Mouse (Mus musculus): ENCODE data around the gene Upk3b. TPM values are rescaled to one million over a fixed set of nuclear protein-coding genes. Genes with fewer than 3 reads are reported as not detected.
"Not testable (repeated sequence)": the region's sequence is repeated elsewhere in the genome, so short reads cannot be mapped to it uniquely, and the experiment has no call there.

The Upk3b gene
- total and polyA plus RNA-seq, 3 experiments = 0.09 TPM; not detected in 2

DNA sequence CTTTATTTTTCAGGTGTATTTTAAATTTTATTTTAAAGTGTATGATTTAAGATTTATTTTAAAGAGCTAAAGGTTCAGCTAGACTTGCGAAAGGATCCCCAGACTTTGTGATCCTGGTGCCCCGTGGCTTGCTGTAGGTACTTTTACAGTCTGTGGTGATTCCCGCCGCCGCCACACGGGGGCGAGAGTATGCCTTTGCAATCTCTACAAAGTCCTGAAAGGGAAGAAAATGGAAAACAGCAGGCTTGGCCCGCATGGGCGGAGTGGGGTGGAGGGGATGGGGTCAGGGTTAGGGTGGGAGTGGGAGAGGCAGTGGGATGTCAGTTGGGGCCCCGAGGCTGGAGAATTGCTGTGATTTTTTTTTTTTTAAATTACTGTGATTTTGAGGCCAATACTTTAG, 7.7 kb downstream of the Upk3b start (continued):
- TF ChIP-seq TCF12 (IDR thresholded peaks at IDR 0.05; ENCODE audit: low read depth, low read length) = no peak
- peak; percentile 87 for TF ChIP-seq SMC3 (IDR thresholded peaks at IDR 0.05; ENCODE audit: low read depth, low read length)
- TF ChIP-seq ZNF384 (IDR thresholded peaks at IDR 0.05; ENCODE audit: low read depth, low read length) = no peak

DNA sequence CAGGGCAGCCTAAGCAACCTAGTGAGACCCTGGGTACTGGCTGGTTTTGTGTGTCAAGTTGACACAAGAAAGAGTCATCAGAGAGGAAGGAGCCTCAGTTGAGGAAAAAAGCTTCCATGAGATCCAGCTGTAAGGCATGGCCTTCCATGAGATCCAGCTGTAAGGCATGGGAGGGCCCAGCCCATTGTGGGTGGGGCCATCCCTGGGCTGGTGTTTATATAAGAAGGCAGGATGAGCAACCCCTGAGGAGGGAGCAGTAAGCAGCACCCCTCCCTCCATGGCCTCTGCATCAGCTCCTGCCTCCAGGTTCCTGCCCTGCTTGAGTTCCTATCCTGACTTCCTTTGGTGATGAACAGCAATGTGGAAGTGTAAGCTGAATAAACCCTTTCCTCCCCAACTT, 10.2 kb downstream of the Upk3b start:
- H3K4me1 ChIP-seq (ENCODE audit: control insufficient read depth in 1 of 2, insufficient read depth in 2 of 2); H3K79me2 ChIP-seq (replicated peaks; ENCODE audit: control insufficient read depth, extremely low read depth, insufficient read depth, poor library complexity, severe bottlenecking); dilution Hi-C loops (cut with MboI; ENCODE audit: extremely low pct_ligation_motif_present, extremely low pct_unique_long_range_greater_than_20kb, low sequenced_read_pairs); H3K4me3 ChIP-seq (replicated peaks in 1 of 3; ENCODE audit: low read depth in 2 of 3, low read length in 2 of 3, poor library complexity in 1 of 3); H3K9ac ChIP-seq (ENCODE audit: insufficient read depth, low read depth); H3K9me3 ChIP-seq (replicated peaks; ENCODE audit: low read length); H3K4me2 ChIP-seq (ENCODE audit: insufficient read depth, low read depth, poor library complexity, severe bottlenecking); H3K27ac ChIP-seq (ENCODE audit: insufficient read depth, low read depth); H3K36me3 ChIP-seq (replicated peaks in 1 of 2; ENCODE audit: control insufficient read depth in 1 of 2, insufficient read depth in 1 of 2, low read length in 1 of 2); DNase-seq (ENCODE audit: extremely low read depth): not testable (repeated sequence)
- in situ Hi-C loops (cut with MboI; ENCODE audit: low pct_ligation_motif_present, low pct_unique_long_range_greater_than_20kb, low sequenced_read_pairs) = loop anchor here (10.0 kb wide), 1 partner anchor 154 kb away; no protein-coding TSS in a partner anchor
- peaks cover 27% of the 10 kb centered on the region for H3K27me3 ChIP-seq (replicated peaks)

DNA sequence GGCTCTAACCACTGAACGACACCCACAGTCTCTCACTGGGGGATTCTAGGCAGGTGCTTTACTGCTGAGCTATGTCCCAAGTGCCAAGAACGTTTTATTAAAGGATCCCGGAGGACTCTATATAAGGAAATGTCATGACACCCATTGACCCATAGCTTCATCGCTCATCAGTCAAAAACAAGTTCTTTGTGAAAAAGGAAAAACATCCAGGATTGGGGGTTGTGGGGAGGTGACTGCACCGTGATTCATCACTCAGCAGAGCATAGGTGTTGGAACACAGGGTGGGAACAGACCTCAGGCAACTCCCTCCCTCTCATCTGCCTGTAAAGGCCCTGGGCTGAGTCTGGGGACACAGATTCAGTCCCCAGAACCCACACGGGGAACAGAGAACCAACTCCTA, 11.6 kb downstream of the Upk3b start:
- H3K36me3 ChIP-seq (replicated peaks in 1 of 2; ENCODE audit: control insufficient read depth in 1 of 2, insufficient read depth in 1 of 2, low read length in 1 of 2) = no peaks in the 10 kb centered on the region
- no peak overlapping the region for H3K4me3 ChIP-seq (replicated peaks in 1 of 3; ENCODE audit: low read depth in 2 of 3, low read length in 2 of 3, poor library complexity in 1 of 3)
- H3K9ac ChIP-seq (ENCODE audit: insufficient read depth, low read depth) = no peak overlapping the region
- peaks cover 27% of the 10 kb centered on the region for H3K27me3 ChIP-seq (replicated peaks)
- TF ChIP-seq MEF2A (IDR thresholded peaks at IDR 0.05; ENCODE audit: borderline replicate concordance, low read depth, low read length) (no peak), TCF12 (IDR thresholded peaks at IDR 0.05; ENCODE audit: low read depth, low read length) (no peak), E2F4 (IDR thresholded peaks at IDR 0.05; ENCODE audit: insufficient replicate concordance, low read depth, low read length) (no peak), CHD1 (IDR thresholded peaks at IDR 0.05; ENCODE audit: low read depth, low read length) (no peak), RAD21 (IDR thresholded peaks at IDR 0.05; ENCODE audit: low read depth, low read length) (no peak), SIN3A (IDR thresholded peaks at IDR 0.05; ENCODE audit: low read length) (no peak), BHLHE40 (IDR thresholded peaks at IDR 0.05; ENCODE audit: low read depth, low read length) (no peak), HCFC1 (IDR thresholded peaks at IDR 0.05; ENCODE audit: low read depth, low read length) (no peak), ZMIZ1 (IDR thresholded peaks at IDR 0.05; ENCODE audit: low read depth, low read length) (no peak), TBP (conservative IDR thresholded peaks at IDR 0.05; ENCODE audit: low read depth, low read length) (no peak), ELF1 (IDR thresholded peaks at IDR 0.05; ENCODE audit: low read depth, low read length) (no peak), ZC3H11A (IDR thresholded peaks at IDR 0.05; ENCODE audit: low read depth, low read length) (no peak), CHD2 (IDR thresholded peaks at IDR 0.05; ENCODE audit: low read length) (no peak), USF2 (conservative IDR thresholded peaks at IDR 0.05; ENCODE audit: low read depth, low read length) (no peak), ETS1 (conservative IDR thresholded peaks at IDR 0.05; ENCODE audit: low read depth, low read length) (no peak), MXI1 (IDR thresholded peaks at IDR 0.05; ENCODE audit: low read depth, low read length) (no peak)
- in situ Hi-C loops (cut with MboI; ENCODE audit: low pct_ligation_motif_present, low pct_unique_long_range_greater_than_20kb, low sequenced_read_pairs) = loop anchor here (10.0 kb wide), 1 partner anchor 155 kb away; no protein-coding TSS in a partner anchor
- DNase-seq (ENCODE audit: extremely low read depth) = no peak
- no peak overlapping the region for H3K4me2 ChIP-seq (ENCODE audit: insufficient read depth, low read depth, poor library complexity, severe bottlenecking)
- H3K9me3 ChIP-seq (replicated peaks; ENCODE audit: low read length) = peaks cover 6% of the 10 kb centered on the region
- no peaks in the 10 kb centered on the region for H3K79me2 ChIP-seq (replicated peaks; ENCODE audit: control insufficient read depth, extremely low read depth, insufficient read depth, poor library complexity, severe bottlenecking)
- no peak overlapping the region for H3K27ac ChIP-seq (ENCODE audit: insufficient read depth, low read depth)
- peaks cover 7 to 16% of the 10 kb centered on the region in 2 experiments; a peak in 3 of 4 replicates for H3K4me1 ChIP-seq (ENCODE audit: control insufficient read depth in 1 of 2, insufficient read depth in 2 of 2)
- dilution Hi-C loops (cut with MboI; ENCODE audit: extremely low pct_ligation_motif_present, extremely low pct_unique_long_range_greater_than_20kb, low sequenced_read_pairs) = no loop called here

Measured in CH12.LX (cell line).